Mouse (Mus musculus) heart, adult 11 months (tissue): ENCODE results near the gene Ptprf.
A peak's percentile ranks its signal among the peaks of the same experiment; 100 is the strongest.

ENCODE experiments used
- DNase-seq: peaks from one replicate; pipeline ENCODE4 v3.0.0; 2022

Ptprf gene

GRCm38 (mm10) chr4:118198606-118199005, 92.6 kb downstream of the Ptprf start:
- no peak for DNase-seq

- no peak for DNase-seq
Measured at GRCm38 (mm10) chr4:118196185-118196584, 95.0 kb downstream of the Ptprf start.

GRCm38 (mm10) chr4:118180301-118181080, 110.7 kb downstream of the Ptprf start:
- DNase-seq, result no peak

- peak; percentile 100 for DNase-seq
Measured at GRCm38 (mm10) chr4:118179467-118180300, 111.5 kb downstream of the Ptprf start, which contains the start of gene Kdm4a. Kdm4a (minus strand) TSS chr4:118180043.

GRCm38 (mm10) chr4:118178952-118179466, 112.2 kb downstream of the Ptprf start:
- DNase-seq, result no peak

- DNase-seq, result no peak
Measured at GRCm38 (mm10) chr4:118172461-118172860, 118.7 kb downstream of the Ptprf start.

GRCm38 (mm10) chr4:118171006-118171405, 120.2 kb downstream of the Ptprf start:
- no peak for DNase-seq

- DNase-seq, result no peak
Measured at GRCm38 (mm10) chr4:118162123-118162522, 129.1 kb downstream of the Ptprf start.
